Mouse (Mus musculus) ovary, adult 18-20 months (tissue): ENCODE measurements at regions not wholly inside any gene's neighbourhood (a gene's known extent, or its start where the extent isn't known, plus 50 kb on each side); places are given as distances from the start of the nearest gene placed in this dataset.
A peak's percentile ranks its signal among the peaks of the same experiment; 100 is the strongest.
"Not testable (repeated sequence)": the region's sequence is repeated elsewhere in the genome, so short reads cannot be mapped to it uniquely, and the experiment has no call there.

Experiments used
- DNase-seq: peaks from one replicate; pipeline ENCODE4 v3.0.0; 2022; ENCODE audit warnings: low spot score, mixed read lengths

GRCm38 (mm10) chr9:6845281-6845680 lies 339.0 kb downstream of the Dync2h1 start:
- DNase-seq = not testable (repeated sequence)

GRCm38 (mm10) chr9:6834936-6835335 lies 349.3 kb downstream of the Dync2h1 start:
- DNase-seq = not testable (repeated sequence)

- DNase-seq = no peak
These were observed 349.8 kb downstream of the Dync2h1 start for GRCm38 (mm10) chr9:6834470-6834869.

- no peak for DNase-seq
These were observed 351.4 kb downstream of the Dync2h1 start for GRCm38 (mm10) chr9:6832862-6833261.

- DNase-seq = not testable (repeated sequence)
These were observed 352.6 kb downstream of the Dync2h1 start for GRCm38 (mm10) chr9:6831642-6832041.

GRCm38 (mm10) chr9:6826581-6826980 lies 357.7 kb downstream of the Dync2h1 start:
- no peak for DNase-seq

- no peak for DNase-seq
These were observed 358.6 kb downstream of the Dync2h1 start for GRCm38 (mm10) chr9:6825609-6826008.

GRCm38 (mm10) chr9:6823946-6824345 lies 360.3 kb downstream of the Dync2h1 start:
- DNase-seq = not testable (repeated sequence)

GRCm38 (mm10) chr9:6823536-6823935 lies 360.7 kb downstream of the Dync2h1 start:
- DNase-seq = no peak

GRCm38 (mm10) chr9:6776671-6777070 lies 407.6 kb downstream of the Dync2h1 start:
- DNase-seq = no peak

GRCm38 (mm10) chr9:6741478-6741877 lies 442.8 kb downstream of the Dync2h1 start:
- DNase-seq = no peak

GRCm38 (mm10) chr9:6736411-6736810 lies 447.8 kb downstream of the Dync2h1 start:
- DNase-seq = no peak

- DNase-seq = no peak
These were observed 456.8 kb upstream of the Ddi1 start for GRCm38 (mm10) chr9:6726411-6726810.

- DNase-seq = no peak
These were observed 407.6 kb upstream of the Ddi1 start for GRCm38 (mm10) chr9:6677225-6677718.

GRCm38 (mm10) chr9:6668001-6668969 lies 398.6 kb upstream of the Ddi1 start:
- DNase-seq = peak; percentile 49

GRCm38 (mm10) chr9:6665679-6666078 lies 396.0 kb upstream of the Ddi1 start:
- no peak for DNase-seq

- DNase-seq = no peak
These were observed 382.8 kb upstream of the Ddi1 start for GRCm38 (mm10) chr9:6652267-6652994.

GRCm38 (mm10) chr9:6651572-6652236 lies 382.1 kb upstream of the Ddi1 start:
- DNase-seq = no peak

GRCm38 (mm10) chr9:6645796-6646309 lies 376.2 kb upstream of the Ddi1 start:
- DNase-seq = no peak

GRCm38 (mm10) chr9:6645321-6645720 lies 375.7 kb upstream of the Ddi1 start:
- no peak for DNase-seq

- DNase-seq = no peak
These were observed 347.5 kb upstream of the Ddi1 start for GRCm38 (mm10) chr9:6617155-6617554.

- DNase-seq = no peak
These were observed 339.6 kb upstream of the Ddi1 start for GRCm38 (mm10) chr9:6609284-6609627.
